Mouse (Mus musculus): ENCODE results near the gene Tmem231.

DNA sequence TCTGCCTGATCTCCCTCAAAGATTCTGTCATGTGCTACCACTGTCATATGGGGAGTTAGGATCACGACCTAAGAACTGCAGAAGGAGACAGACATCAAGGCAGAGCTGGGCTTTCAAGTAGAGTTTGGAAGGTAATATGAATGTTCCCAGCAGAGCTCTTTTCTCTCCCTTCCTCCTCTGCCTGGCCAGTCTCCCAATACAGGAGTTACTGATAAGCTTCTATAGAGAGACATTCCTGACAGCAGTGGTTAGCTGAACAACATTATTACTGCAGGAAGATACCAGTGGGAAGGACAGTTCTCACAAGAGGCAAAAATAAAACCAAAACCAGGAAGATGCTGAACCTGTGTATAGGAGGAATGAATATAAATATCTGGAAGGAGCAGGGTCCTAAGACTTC, 28.9 kb upstream of the Tmem231 start:
- TF ChIP-seq GATA1 (IDR thresholded peaks at IDR 0.05; ENCODE audit: low read length) = no peak
- TF ChIP-seq TAL1 (IDR thresholded peaks at IDR 0.05; ENCODE audit: low read length) = no peak

All from erythroblast, embryonic 14.5 days (primary cell).